In genomic region chr13:44789982-44790381, GRCm38 (mm10) we compare ENCODE assay signal across 19 mouse cellular contexts.
"Had no signal": no experiment of that assay in that cellular context is flagged by ENCODE, and none has a peak within 500 bp of the region (broad histone marks: within the 10 kb centered on the region; RNA-seq: fewer than 3 reads in every experiment).

No protein-coding gene starts in this region.

- H3K9me3 ChIP-seq: liver, embryonic 13.5 days; midbrain, embryonic 12.5 days; midbrain, embryonic 15.5 days; neural tube, embryonic 12.5 days; neural tube, embryonic 15.5 days had no signal

- H3K4me3 ChIP-seq: left cerebral cortex, adult 2 months; liver, embryonic 13.5 days; midbrain, embryonic 12.5 days; midbrain, embryonic 15.5 days; neural tube, embryonic 12.5 days; neural tube, embryonic 15.5 days had no signal

- H3K27me3 ChIP-seq: liver, embryonic 13.5 days; midbrain, embryonic 12.5 days; midbrain, embryonic 15.5 days; neural tube, embryonic 12.5 days; neural tube, embryonic 15.5 days had no signal

- H3K4me2 ChIP-seq: liver, embryonic 13.5 days; lung, embryonic 14.5 days; midbrain, embryonic 12.5 days; midbrain, embryonic 15.5 days; neural tube, embryonic 12.5 days; neural tube, embryonic 15.5 days had no signal

- H3K9ac ChIP-seq: liver, embryonic 13.5 days; lung, embryonic 14.5 days; midbrain, embryonic 12.5 days; midbrain, embryonic 15.5 days; neural tube, embryonic 12.5 days; neural tube, embryonic 15.5 days had no signal

- H3K36me3 ChIP-seq: liver, embryonic 13.5 days; midbrain, embryonic 12.5 days; midbrain, embryonic 15.5 days; neural tube, embryonic 12.5 days; neural tube, embryonic 15.5 days had no signal

- H3K27ac ChIP-seq: left cerebral cortex, adult 2 months; liver, embryonic 13.5 days; macrophage; midbrain, embryonic 12.5 days; midbrain, embryonic 15.5 days; neural tube, embryonic 12.5 days; neural tube, embryonic 15.5 days; stomach, postnatal 0 days had no signal

- DNase-seq: kidney, postnatal 10 days; kidney, postnatal 36 days; layer of hippocampus, postnatal 36 days; liver, embryonic 13.5 days; lung, embryonic 14.5 days; right cerebral cortex, adult 18-20 months; right cerebral cortex, postnatal 14 days; right cerebral cortex, postnatal 4 days; thymus, adult 2 months; thymus, postnatal 14 days; thymus, postnatal 4 days had no signal

- ATAC-seq: lung, postnatal 0 days; midbrain, embryonic 15.5 days had no signal
